Mouse (Mus musculus) kidney, adult 2 months (tissue): Measurements from ENCODE around the gene Flrt1. TPM values are rescaled to one million over a fixed set of nuclear protein-coding genes. Genes with fewer than 3 reads are reported as not detected.

Experiments used
- DNase-seq: peaks from one replicate; pipeline ENCODE4 v3.0.0; 2021
- H3K27ac ChIP-seq: fragments of 200-500 bp; 2 replicates; pipeline ENCODE4 v1.5.1; 2012; ENCODE audit warnings: low read depth, low read length, control low read depth, inconsistent platforms; ENCODE audit not compliant: insufficient read depth
- H3K27me3 ChIP-seq: fragments of 200-500 bp; replicated peaks from 2 replicates; pipeline ENCODE4 v1.6.1; 2012; ENCODE audit warnings: mild to moderate bottlenecking, moderate library complexity, low read length, inconsistent platforms; ENCODE audit not compliant: control insufficient read depth, insufficient read depth
- H3K36me3 ChIP-seq: fragments of 200-500 bp; 2 replicates; pipeline ENCODE4 v1.6.1; 2012; ENCODE audit warnings: mild to moderate bottlenecking, moderate library complexity, low read length, inconsistent platforms; ENCODE audit not compliant: control insufficient read depth, insufficient read depth
- H3K4me1 ChIP-seq: fragments of 200-500 bp; 2 replicates; pipeline ENCODE4 v1.6.1; 2011; ENCODE audit warnings: low read length; ENCODE audit not compliant: control insufficient read depth, insufficient read depth
- H3K4me3 ChIP-seq: fragments of 200-500 bp; 2 replicates; pipeline ENCODE4 v1.5.1; 2011; ENCODE audit warnings: mild to moderate bottlenecking, low read depth, low read length, control low read depth; ENCODE audit not compliant: insufficient read depth
- CTCF ChIP-seq: fragments of 200-500 bp; conservative IDR thresholded peaks from 2 replicates; pipeline ENCODE4 v1.5.1; 2011; ENCODE audit warnings: low read depth, mild to moderate bottlenecking, control low read depth, low read length, moderate library complexity, mixed read lengths; ENCODE audit not compliant: insufficient read depth, insufficient read length
- POLR2A ChIP-seq: fragments of 200-500 bp; IDR thresholded peaks from one replicate; pipeline ENCODE4 v1.6.1; 2011; ENCODE audit warnings: low read depth, low read length, control low read depth
- WGBS: fragments of 180-500 bp; shearing (Covaris S2); methylation state at CpG from one replicate; pipeline ENCODE4 v1.1.7; 2018; 5-methylcytosine and 5-hydroxymethylcytosine counted together
- polyA plus RNA-seq: library from polyadenylated mRNA; depleted of rRNA; stranded (reverse); fragments of >200 nt; gene quantifications from 2 replicates; pipeline ENCODE4 v1.2.3, GENCODE M21; 2012

The Flrt1 gene
- polyA plus RNA-seq, 1 experiment = 23.1 TPM

DNA sequence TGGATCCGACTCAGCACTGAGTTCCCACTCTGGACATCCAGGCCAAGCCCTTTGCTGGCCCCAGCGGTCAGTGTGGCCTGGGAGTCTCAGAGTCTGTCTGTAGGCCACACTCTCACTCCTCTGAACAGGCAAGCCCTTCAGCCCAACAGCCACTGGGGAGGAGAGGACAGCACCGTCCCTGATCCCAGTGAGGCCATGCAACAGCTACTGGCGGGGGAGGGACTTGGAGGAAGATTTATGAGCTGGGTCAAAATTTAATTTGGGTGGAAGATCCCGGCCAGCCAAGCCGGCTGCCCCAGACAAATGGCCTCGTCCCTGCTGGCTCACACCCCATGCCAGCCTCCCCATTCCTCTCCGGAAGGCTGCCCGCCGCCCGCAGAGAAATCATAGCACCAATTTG is 15.7 kb upstream of the Flrt1 start:
- Histone ChIP-seq H3K27me3 (no peaks in the 10 kb centered on the region), H3K4me3 (no peak overlapping the region), H3K36me3 (no peaks in the 10 kb centered on the region), H3K4me1 (peaks cover 16% of the 10 kb centered on the region), H3K27ac (no peak overlapping the region; the same call in 1 of the 2 replicates)
- TF ChIP-seq POLR2A = no peak
- no peak; the same call in 1 of the 2 replicates for TF ChIP-seq CTCF
- WGBS = 24% methylated on average over 11 of the region's 11 CpGs
- peak; percentile 74 for DNase-seq

GRCm38 (mm10) chr19:7117653-7118307 is 12.3 kb upstream of the Flrt1 start:
- TF ChIP-seq POLR2A = no peak
- peaks cover 18% of the 10 kb centered on the region for H3K4me1 ChIP-seq
- no peak overlapping the region for H3K4me3 ChIP-seq
- no peaks in the 10 kb centered on the region for H3K27me3 ChIP-seq
- H3K36me3 ChIP-seq = no peaks in the 10 kb centered on the region
- H3K27ac ChIP-seq = no peak overlapping the region
- no peak for DNase-seq
- WGBS = 85% methylated on average over 8 of the region's 8 CpGs

DNA sequence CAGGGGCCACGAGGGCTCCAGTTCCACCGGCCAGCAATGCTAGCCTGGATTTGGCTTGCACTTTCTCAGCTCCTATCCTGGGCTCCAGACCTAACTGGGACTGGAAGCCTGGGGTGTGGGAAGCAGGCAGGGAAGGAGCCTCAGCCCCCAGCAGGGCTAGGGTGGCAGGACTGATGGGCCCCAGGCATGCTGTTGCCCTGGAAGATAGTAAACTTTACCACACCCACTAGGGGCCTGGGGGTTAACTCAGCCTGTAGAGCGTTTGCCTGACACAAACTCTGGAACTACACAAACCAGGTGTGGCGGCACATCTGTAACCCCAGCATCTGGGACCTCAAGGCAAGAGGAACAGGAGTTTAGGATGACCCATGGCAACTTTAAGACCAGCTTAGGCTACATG is 11.6 kb upstream of the Flrt1 start:
- Histone ChIP-seq H3K27me3 (no peaks in the 10 kb centered on the region), H3K27ac (no peak overlapping the region), H3K4me1 (peaks cover 12% of the 10 kb centered on the region), H3K36me3 (no peaks in the 10 kb centered on the region), H3K4me3 (no peak overlapping the region)
- TF ChIP-seq CTCF = no peak
- TF ChIP-seq POLR2A = no peak
- 59% methylated on average over 4 of the region's 4 CpGs for WGBS
- no peak for DNase-seq

GRCm38 (mm10) chr19:7116038-7116731 is 10.7 kb upstream of the Flrt1 start:
- no peak overlapping the region for H3K27ac ChIP-seq
- TF ChIP-seq CTCF (no peak), POLR2A (no peak)

DNA sequence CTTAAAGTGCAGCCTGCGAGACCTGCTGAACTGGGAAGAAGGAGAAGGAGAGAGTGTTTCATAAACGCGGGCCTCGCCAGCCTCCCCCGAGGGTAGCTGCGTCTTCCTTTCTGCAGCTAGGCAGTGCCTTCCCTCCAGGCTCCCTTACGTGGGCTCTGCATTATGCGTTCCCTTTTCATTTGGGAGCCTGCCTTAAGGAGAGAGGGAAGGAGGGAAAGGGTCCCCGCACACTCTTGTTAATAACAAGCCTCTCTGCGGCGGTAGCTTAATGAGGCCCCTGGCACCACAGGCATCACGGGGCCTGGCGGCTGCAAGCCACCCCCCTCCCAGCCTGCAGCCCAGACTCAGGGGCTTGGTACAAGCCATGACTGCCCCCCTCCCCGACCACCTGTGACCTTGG is 8.0 kb upstream of the Flrt1 start:
- no peak for DNase-seq
- H3K4me1 ChIP-seq = peaks cover 13% of the 10 kb centered on the region
- H3K27ac ChIP-seq = no peak overlapping the region
- 64% methylated on average over 14 of the region's 14 CpGs for WGBS
- H3K27me3 ChIP-seq = no peaks in the 10 kb centered on the region
- no peak for TF ChIP-seq POLR2A
- no peak for TF ChIP-seq CTCF
- no peaks in the 10 kb centered on the region for H3K36me3 ChIP-seq
- H3K4me3 ChIP-seq = no peak overlapping the region

More at GRCm38 (mm10) chr19:7116038-7116731, 10.7 kb upstream of the Flrt1 start:
- Histone ChIP-seq H3K4me1 (peaks cover 9% of the 10 kb centered on the region; the same call in 1 of the 2 replicates), H3K4me3 (no peak overlapping the region), H3K27me3 (no peaks in the 10 kb centered on the region), H3K36me3 (no peaks in the 10 kb centered on the region)
- no peak for DNase-seq
- 76% methylated on average over 4 of the region's 4 CpGs for WGBS

GRCm38 (mm10) chr19:7112628-7113027 is 7.1 kb upstream of the Flrt1 start:
- no peak overlapping the region for H3K4me3 ChIP-seq
- no peaks in the 10 kb centered on the region for H3K36me3 ChIP-seq
- no peaks in the 10 kb centered on the region for H3K27me3 ChIP-seq
- 76% methylated on average over 3 of the region's 3 CpGs for WGBS
- no peak for TF ChIP-seq POLR2A
- no peak for TF ChIP-seq CTCF
- peaks cover 16% of the 10 kb centered on the region for H3K4me1 ChIP-seq
- DNase-seq = no peak
- H3K27ac ChIP-seq = no peak overlapping the region

DNA sequence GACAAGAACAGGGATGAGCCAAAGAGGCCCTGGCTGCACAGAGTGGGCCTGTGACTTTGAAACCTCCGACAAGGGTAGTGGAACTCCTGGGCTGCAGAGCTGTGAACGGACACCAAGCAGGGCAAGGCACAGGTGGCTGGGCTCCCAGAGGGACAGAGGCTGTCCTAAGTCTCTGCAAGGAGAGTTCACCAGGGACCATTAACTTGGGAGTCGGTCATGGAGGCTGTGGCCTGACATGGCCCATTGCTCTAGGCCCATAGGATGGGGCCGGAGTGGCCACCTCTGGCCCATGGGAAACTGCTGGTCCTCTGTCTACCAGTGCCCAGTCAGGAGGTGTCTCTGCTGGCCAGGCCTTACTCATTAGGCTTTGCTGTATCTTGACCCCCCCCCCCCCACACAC is 6.2 kb upstream of the Flrt1 start:
- WGBS = 59% methylated on average over 4 of the region's 4 CpGs
- Histone ChIP-seq H3K27ac (no peak overlapping the region), H3K27me3 (no peaks in the 10 kb centered on the region), H3K4me1 (peaks cover 18% of the 10 kb centered on the region), H3K36me3 (no peaks in the 10 kb centered on the region), H3K4me3 (no peak overlapping the region)
- TF ChIP-seq POLR2A (no peak), CTCF (no peak)
- DNase-seq = no peak
